Mouse (Mus musculus) embryonic facial prominence, embryonic 15.5 days (tissue): Measurements from ENCODE around the gene Ppp1r37. TPM values are rescaled to one million over a fixed set of nuclear protein-coding genes. Genes with fewer than 3 reads are reported as not detected.
A peak's percentile ranks its signal among the peaks of the same experiment; 100 is the strongest.

ENCODE experiments used
- ATAC-seq: fragments of 200-750 bp; cut with Nextera tagmentation; 2 replicates; pipeline ENCODE4 v1.8.0; 2017; ENCODE audit warnings: low read depth, moderate TSS enrichment; ENCODE audit not compliant: insufficient number of reproducible peaks, low FRiP score, low TSS enrichment
- H3K27ac ChIP-seq: fragments of 300-500 bp; sonication (generic); replicated peaks from 2 replicates; pipeline ENCODE4 v1.5.1; 2015; ENCODE audit warnings: mild to moderate bottlenecking, inconsistent platforms
- H3K27me3 ChIP-seq: fragments of 300-500 bp; sonication (generic); 2 replicates; pipeline ENCODE4 v1.6.1; 2015; ENCODE audit warnings: inconsistent platforms
- H3K36me3 ChIP-seq: fragments of 300-500 bp; sonication (generic); 2 replicates; pipeline ENCODE4 v1.6.1; 2015; ENCODE audit warnings: mild to moderate bottlenecking, inconsistent platforms
- H3K4me1 ChIP-seq: fragments of 300-500 bp; sonication (generic); 2 replicates; pipeline ENCODE4 v1.6.1; 2015; ENCODE audit warnings: inconsistent platforms
- H3K4me2 ChIP-seq: fragments of 300-500 bp; sonication (generic); replicated peaks from 2 replicates; pipeline ENCODE4 v1.6.1; 2015; ENCODE audit warnings: mild to moderate bottlenecking, inconsistent platforms
- H3K4me3 ChIP-seq: fragments of 300-500 bp; sonication (generic); replicated peaks from 2 replicates; pipeline ENCODE4 v1.5.1; 2015; ENCODE audit warnings: mild to moderate bottlenecking, inconsistent platforms
- H3K9ac ChIP-seq: fragments of 300-500 bp; sonication (generic); 2 replicates; pipeline ENCODE4 v1.6.1; 2015; ENCODE audit warnings: inconsistent platforms
- H3K9me3 ChIP-seq: fragments of 300-500 bp; sonication (generic); replicated peaks from 2 replicates; pipeline ENCODE4 v1.6.1; 2016; ENCODE audit warnings: inconsistent platforms
- WGBS: fragments of 180-500 bp; shearing (Covaris S2); methylation state at CpG from one replicate; pipeline ENCODE4 v1.1.7; 2015; 5-methylcytosine and 5-hydroxymethylcytosine counted together
- polyA plus RNA-seq: library from polyadenylated mRNA; unstranded; fragments of >200 nt; fragmentation: Nextera tagmentation; extraction: Ambion mirVana; gene quantifications from 2 replicates; pipeline ENCODE4 v1.2.1, GENCODE M21; 2015

Gene Ppp1r37
- polyA plus RNA-seq, 1 experiment from 2014 or later, result 36.0 TPM

DNA sequence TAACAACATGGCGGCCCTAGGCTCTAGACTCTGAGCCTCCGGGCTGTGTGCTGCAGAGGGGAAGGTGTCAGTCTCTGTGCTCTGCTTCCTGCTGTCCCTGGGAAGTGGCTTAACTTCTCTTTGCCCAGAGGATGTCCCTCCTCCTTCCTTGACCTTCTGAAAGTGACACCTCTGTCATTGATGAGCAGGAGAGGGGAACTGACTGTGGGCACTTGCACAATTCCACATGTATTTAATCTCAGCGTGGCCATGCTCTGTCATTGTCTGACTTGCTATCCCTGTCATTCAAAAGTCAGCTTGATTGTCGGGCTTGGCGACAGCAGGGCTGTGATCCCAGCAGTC is 66.7 kb downstream of the Ppp1r37 start:
- peaks cover 19% of the 10 kb centered on the region for H3K4me1 ChIP-seq
- no peak overlapping the region for H3K4me3 ChIP-seq
- H3K4me2 ChIP-seq, result no peak overlapping the region
- peaks cover 12% of the 10 kb centered on the region for H3K27me3 ChIP-seq
- no peak overlapping the region for H3K27ac ChIP-seq
- no peak for ATAC-seq
- H3K36me3 ChIP-seq, result no peaks in the 10 kb centered on the region
- no peak overlapping the region for H3K9ac ChIP-seq
- 58% methylated on average over 5 of the region's 5 CpGs for WGBS
- no peaks in the 10 kb centered on the region for H3K9me3 ChIP-seq

DNA sequence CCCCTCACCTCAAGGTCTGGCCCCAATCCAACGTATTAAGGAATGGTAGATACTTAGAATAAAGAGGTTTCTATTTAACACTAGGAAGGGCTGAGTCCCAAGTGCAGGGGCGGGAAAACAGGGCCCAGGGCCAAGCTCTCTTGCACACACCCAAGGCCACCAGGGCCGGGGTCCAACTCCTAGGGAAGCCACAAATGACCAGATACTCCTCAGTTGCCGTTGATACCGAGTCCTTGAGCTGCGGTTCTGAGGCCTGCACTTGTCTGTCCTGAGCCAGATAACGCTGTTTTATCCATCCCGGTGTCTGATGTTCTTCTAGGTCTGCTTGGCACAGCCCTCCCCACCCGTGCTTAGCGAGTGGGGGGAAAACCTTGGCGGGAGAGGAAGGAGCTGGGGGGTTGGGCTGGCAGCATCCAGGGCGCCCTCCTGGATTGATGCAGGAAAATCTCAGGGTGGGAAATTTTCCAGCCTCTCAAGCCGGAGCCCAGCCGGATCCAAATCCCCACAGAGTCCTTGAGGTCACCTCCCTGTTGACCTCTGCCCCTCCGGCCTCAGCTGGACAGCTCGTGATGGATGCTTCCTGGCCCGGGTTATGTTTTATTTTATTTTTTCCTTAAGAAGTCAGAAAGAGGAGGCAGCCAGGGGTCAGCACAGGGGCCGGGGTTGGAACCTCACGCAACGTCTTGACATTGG is 67.2 kb downstream of the Ppp1r37 start:
- Histone ChIP-seq H3K27ac (no peak overlapping the region), H3K4me1 (peaks cover 19% of the 10 kb centered on the region)

DNA sequence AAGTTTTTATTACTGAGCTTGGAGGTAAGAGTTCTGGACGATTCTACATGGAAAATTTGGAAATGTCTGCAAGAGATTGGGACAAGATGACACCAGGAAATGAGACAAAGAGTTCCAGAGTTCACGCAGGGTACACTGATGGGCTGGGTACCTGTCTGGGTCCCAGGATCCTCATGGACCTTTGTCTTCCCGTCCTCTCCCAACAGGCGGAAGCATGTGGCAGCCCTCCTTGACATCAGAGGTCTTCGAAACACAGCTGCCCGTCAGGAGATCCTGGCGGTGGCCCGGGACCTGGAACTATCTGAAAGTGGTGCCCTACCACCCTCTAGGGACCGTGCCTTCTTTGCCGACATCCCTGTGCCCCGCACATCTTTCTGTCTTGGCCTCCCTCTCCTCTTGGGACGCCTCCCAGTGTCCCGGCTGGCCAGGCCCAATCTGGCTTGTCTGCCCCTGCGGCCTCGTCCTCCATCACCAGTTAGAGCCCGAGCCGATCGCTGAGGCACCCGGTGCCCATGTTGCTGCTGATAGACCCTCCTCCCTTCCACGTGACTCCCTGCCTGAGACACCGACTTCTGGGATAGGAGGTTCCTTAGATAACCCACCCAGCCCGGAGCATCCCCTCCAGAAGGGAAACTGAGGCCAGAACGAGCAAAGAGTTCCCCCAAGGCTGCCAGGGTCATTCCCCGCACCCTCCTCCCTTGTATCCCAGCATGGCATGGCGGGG is 68.0 kb downstream of the Ppp1r37 start:
- Histone ChIP-seq H3K4me2 (no peak overlapping the region), H3K9me3 (no peaks in the 10 kb centered on the region), H3K4me3 (no peak overlapping the region), H3K36me3 (no peaks in the 10 kb centered on the region), H3K9ac (no peak overlapping the region), H3K27me3 (peaks cover 25% of the 10 kb centered on the region), H3K4me1 (peaks cover 14% of the 10 kb centered on the region), H3K27ac (no peak overlapping the region)
- no peak for ATAC-seq
- whole genome bisulfite sequencing, result 85% methylated on average over 25 of the region's 25 CpGs

More for the DNA sequence above, 67.2 kb downstream of the Ppp1r37 start:
- no peaks in the 10 kb centered on the region for H3K9me3 ChIP-seq
- H3K9ac ChIP-seq, result no peak overlapping the region
- no peak overlapping the region for H3K4me2 ChIP-seq
- H3K4me3 ChIP-seq, result no peak overlapping the region
- peak; percentile 40; the same call in 1 of the 2 replicates for ATAC-seq
- WGBS, result 50% methylated on average over 20 of the region's 20 CpGs
- peaks cover 17% of the 10 kb centered on the region for H3K27me3 ChIP-seq
- no peaks in the 10 kb centered on the region for H3K36me3 ChIP-seq

GRCm38 (mm10) chr7:19491731-19492130 is 71.1 kb downstream of the Ppp1r37 start:
- no peak overlapping the region; the same call in 1 of the 2 replicates for H3K27ac ChIP-seq
- peaks cover 45% of the 10 kb centered on the region for H3K27me3 ChIP-seq
- H3K9ac ChIP-seq, result no peak overlapping the region
- H3K9me3 ChIP-seq, result no peaks in the 10 kb centered on the region
- ATAC-seq, result no peak
- H3K4me3 ChIP-seq, result peak overlapping the region; percentile 16; the same call in 1 of the 2 replicates
- H3K4me2 ChIP-seq, result peak overlapping the region; percentile 42
- H3K4me1 ChIP-seq, result peaks cover 23% of the 10 kb centered on the region
- H3K36me3 ChIP-seq, result no peaks in the 10 kb centered on the region
- WGBS, result 5% methylated on average over 26 of the region's 26 CpGs

- 0 out of 2 replicates have a peak, but pooled peaks have one; percentile 15 for ATAC-seq
- WGBS, result 9% methylated on average over 31 of the region's 31 CpGs
- peak overlapping the region; percentile 38 for H3K4me2 ChIP-seq
- peaks cover 16% of the 10 kb centered on the region for H3K4me1 ChIP-seq
- no peaks in the 10 kb centered on the region for H3K9me3 ChIP-seq
- no peak overlapping the region for H3K9ac ChIP-seq
- H3K27ac ChIP-seq, result no peak overlapping the region
- H3K4me3 ChIP-seq, result peak overlapping the region; percentile 15
- H3K36me3 ChIP-seq, result no peaks in the 10 kb centered on the region
- H3K27me3 ChIP-seq, result peaks cover 45% of the 10 kb centered on the region
Measured at GRCm38 (mm10) chr7:19489525-19489924, 73.4 kb downstream of the Ppp1r37 start.

- Histone ChIP-seq H3K9me3 (no peaks in the 10 kb centered on the region), H3K27ac (no peak overlapping the region), H3K4me2 (no peak overlapping the region), H3K36me3 (no peaks in the 10 kb centered on the region), H3K4me1 (peaks cover 12% of the 10 kb centered on the region), H3K4me3 (no peak overlapping the region), H3K27me3 (peaks cover 36% of the 10 kb centered on the region), H3K9ac (no peak overlapping the region)
- 94% methylated on average over 7 of the region's 7 CpGs for WGBS
- no peak for ATAC-seq
Measured at GRCm38 (mm10) chr7:19486549-19486948, 76.3 kb downstream of the Ppp1r37 start.

DNA sequence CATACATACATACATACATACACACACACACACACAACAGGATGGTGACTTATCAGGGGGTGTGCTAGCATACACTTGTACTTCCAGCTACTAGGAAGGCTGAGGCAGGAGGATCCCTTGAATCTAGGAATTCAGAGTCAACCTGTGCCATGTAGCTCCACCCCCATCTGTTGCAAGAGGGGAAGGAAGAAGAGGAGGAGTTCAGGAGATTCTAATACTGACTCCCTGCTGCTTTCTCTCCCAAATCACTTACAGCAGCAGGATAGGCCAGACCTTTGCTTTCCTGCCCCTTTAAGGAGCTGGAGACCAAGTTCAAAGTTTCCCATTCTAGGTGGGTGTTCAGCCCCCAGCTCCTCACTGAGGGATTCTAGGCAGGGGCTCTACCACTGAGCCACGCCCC is 77.4 kb downstream of the Ppp1r37 start:
- no peak overlapping the region for H3K27ac ChIP-seq
- ATAC-seq, result no peak
- WGBS, result 87% methylated on average over 1 of the region's 1 CpGs
- no peak overlapping the region for H3K4me2 ChIP-seq
- H3K9ac ChIP-seq, result no peak overlapping the region
- no peaks in the 10 kb centered on the region for H3K36me3 ChIP-seq
- no peak overlapping the region for H3K4me3 ChIP-seq
- peaks cover 9% of the 10 kb centered on the region for H3K4me1 ChIP-seq
- no peaks in the 10 kb centered on the region for H3K9me3 ChIP-seq
- peaks cover 26% of the 10 kb centered on the region for H3K27me3 ChIP-seq

DNA sequence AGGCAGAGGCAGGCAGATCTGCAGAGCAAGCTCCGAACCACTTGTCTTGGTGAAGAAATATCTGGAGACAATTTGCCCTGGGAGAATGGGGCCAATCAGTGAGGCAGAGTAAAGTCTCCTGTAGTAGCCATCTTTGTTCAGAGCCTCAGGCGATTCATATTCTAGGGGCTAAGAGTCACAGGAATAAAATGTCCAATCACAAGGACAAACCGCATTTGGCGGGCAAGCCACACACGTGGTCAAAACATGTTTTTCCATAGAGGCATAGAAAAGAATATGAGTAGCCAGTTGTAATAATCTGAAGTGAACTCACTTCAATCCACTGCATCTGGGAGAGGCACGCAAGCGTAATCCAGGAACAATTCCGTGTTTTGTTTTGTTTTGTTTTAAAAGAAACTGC is 79.6 kb downstream of the Ppp1r37 start:
- ATAC-seq, result no peak
- Histone ChIP-seq H3K4me2 (no peak overlapping the region), H3K27me3 (peaks cover 4% of the 10 kb centered on the region), H3K9me3 (no peaks in the 10 kb centered on the region), H3K4me1 (no peaks in the 10 kb centered on the region), H3K4me3 (no peak overlapping the region), H3K9ac (no peak overlapping the region), H3K36me3 (no peaks in the 10 kb centered on the region), H3K27ac (no peak overlapping the region)
- 71% methylated on average over 8 of the region's 8 CpGs for WGBS

Other genes starting within 250 kb of the Ppp1r37 start
- 83.0 and 85.5 TPM in 2 replicates for gene Ercc1, start 218.3 kb downstream of the Ppp1r37 start, polyA plus RNA-seq
- 30.4 and 32.0 TPM in 2 replicates for gene Cd3eap, start 203.6 kb downstream of the Ppp1r37 start, polyA plus RNA-seq
- 17.2 and 22.7 TPM in 2 replicates for gene Ppp1r13l, start 203.3 kb downstream of the Ppp1r37 start, polyA plus RNA-seq
- gene Ercc2, start 181.1 kb downstream of the Ppp1r37 start, polyA plus RNA-seq, result 16.9 and 18.3 TPM in 2 replicates
- 41.8 and 43.1 TPM in 2 replicates for gene Klc3, start 159.0 kb downstream of the Ppp1r37 start, polyA plus RNA-seq
- gene Ckm, start 158.3 kb downstream of the Ppp1r37 start, polyA plus RNA-seq, result 118 and 167 TPM in 2 replicates
- 11.8 and 14.4 TPM in 2 replicates for gene Mark4, start 104.3 kb downstream of the Ppp1r37 start, polyA plus RNA-seq
- gene Exoc3l2, start 99.7 kb downstream of the Ppp1r37 start, polyA plus RNA-seq, result 1.2 and 1.4 TPM in 2 replicates
- gene Bloc1s3, start 54.7 kb downstream of the Ppp1r37 start, polyA plus RNA-seq, result 2.4 and 2.8 TPM in 2 replicates
- gene Trappc6a, start 54.7 kb downstream of the Ppp1r37 start, polyA plus RNA-seq, result 89.5 and 101 TPM in 2 replicates
- 3.1 and 3.3 TPM in 2 replicates for gene Nkpd1, start 45.2 kb downstream of the Ppp1r37 start, polyA plus RNA-seq
- 1.5 and 2.2 TPM in 2 replicates for gene Zfp296, start 14.2 kb upstream of the Ppp1r37 start, polyA plus RNA-seq
- gene Gemin7, start 14.5 kb upstream of the Ppp1r37 start, polyA plus RNA-seq, result 149 and 162 TPM in 2 replicates
- gene Clasrp, start 41.4 kb upstream of the Ppp1r37 start, polyA plus RNA-seq, result 58.3 and 66.1 TPM in 2 replicates
- 14.0 and 15.8 TPM in 2 replicates for gene Relb, start 66.4 kb upstream of the Ppp1r37 start, polyA plus RNA-seq
- gene Clptm1, start 102.0 kb upstream of the Ppp1r37 start, polyA plus RNA-seq, result 78.0 and 89.1 TPM in 2 replicates
- 0.67 and 1.3 TPM in 2 replicates for gene Apoc2, start 114.9 kb upstream of the Ppp1r37 start, polyA plus RNA-seq
- gene Gm44805, start 118.3 kb upstream of the Ppp1r37 start, polyA plus RNA-seq, result not detected in 2 replicates
- 0.16 TPM in 1 of 2 replicates, not detected in the other for gene Apoc4, start 118.4 kb upstream of the Ppp1r37 start, polyA plus RNA-seq
- gene Apoc1, start 129.6 kb upstream of the Ppp1r37 start, polyA plus RNA-seq, result 38.9 and 45.8 TPM in 2 replicates
- gene Apoe, start 136.1 kb upstream of the Ppp1r37 start, polyA plus RNA-seq, result 442 and 474 TPM in 2 replicates
- gene Tomm40, start 152.4 kb upstream of the Ppp1r37 start, polyA plus RNA-seq, result 146 and 148 TPM in 2 replicates
- gene Nectin2, start 187.4 kb upstream of the Ppp1r37 start, polyA plus RNA-seq, result 79.6 and 86.6 TPM in 2 replicates
- gene Bcam, start 207.9 kb upstream of the Ppp1r37 start, polyA plus RNA-seq, result 158 and 163 TPM in 2 replicates
- gene Cblc, start 233.7 kb upstream of the Ppp1r37 start, polyA plus RNA-seq, result 13.2 and 17.2 TPM in 2 replicates